Mouse (Mus musculus): ENCODE results near the gene Sh3d19. TPM values are rescaled to one million over a fixed set of nuclear protein-coding genes. Genes with fewer than 3 reads are reported as not detected.

The Sh3d19 gene
- polyA plus RNA-seq, 1 experiment from 2014 or later, result 26.7 TPM

- 54% methylated on average over 4 of the region's 4 CpGs for WGBS
- no peak overlapping the region for H3K9ac ChIP-seq (ENCODE audit: low read length)
Measured at GRCm38 (mm10) chr3:86030566-86030965, 59.7 kb downstream of the Sh3d19 start.

GRCm38 (mm10) chr3:86033455-86034090 is 62.7 kb downstream of the Sh3d19 start:
- H3K4me1 ChIP-seq (replicated peaks; ENCODE audit: control insufficient read depth, insufficient read depth, low read length), result no peaks in the 10 kb centered on the region
- peaks cover 4% of the 10 kb centered on the region; the same call in 1 of the 2 replicates for H3K36me3 ChIP-seq (ENCODE audit: control insufficient read depth, insufficient read depth, low read length)
- no peak overlapping the region for H3K9ac ChIP-seq (ENCODE audit: low read length)
- H3K27ac ChIP-seq (ENCODE audit: low read length), result no peak overlapping the region
- no peak overlapping the region for H3K4me2 ChIP-seq (ENCODE audit: low read depth, low read length)
- no peak overlapping the region for H3K4me3 ChIP-seq (ENCODE audit: low read length)
- H3K27me3 ChIP-seq (ENCODE audit: control insufficient read depth, insufficient read depth, low read depth, low read length), result no peaks in the 10 kb centered on the region
- H3K9me3 ChIP-seq (ENCODE audit: control insufficient read depth, low read length), result no peaks in the 10 kb centered on the region
- WGBS, result 67% methylated on average over 9 of the region's 9 CpGs
- no peak for ATAC-seq (ENCODE audit: low read depth)

More at GRCm38 (mm10) chr3:86030566-86030965, 59.7 kb downstream of the Sh3d19 start:
- Histone ChIP-seq H3K27me3 (ENCODE audit: control insufficient read depth, insufficient read depth, low read depth, low read length) (no peaks in the 10 kb centered on the region), H3K4me2 (ENCODE audit: low read depth, low read length) (no peak overlapping the region), H3K9me3 (ENCODE audit: control insufficient read depth, low read length) (no peaks in the 10 kb centered on the region), H3K4me3 (ENCODE audit: low read length) (no peak overlapping the region), H3K4me1 (replicated peaks; ENCODE audit: control insufficient read depth, insufficient read depth, low read length) (no peaks in the 10 kb centered on the region), H3K27ac (ENCODE audit: low read length) (no peak overlapping the region), H3K36me3 (ENCODE audit: control insufficient read depth, insufficient read depth, low read length) (peaks cover 4% of the 10 kb centered on the region; the same call in 1 of the 2 replicates)
- peak; percentile 61; the same call in 1 of the 2 replicates for ATAC-seq (ENCODE audit: low read depth)

GRCm38 (mm10) chr3:86037926-86038484 is 67.1 kb downstream of the Sh3d19 start:
- H3K27me3 ChIP-seq (ENCODE audit: control insufficient read depth, insufficient read depth, low read depth, low read length), result no peaks in the 10 kb centered on the region
- no peak overlapping the region for H3K9ac ChIP-seq (ENCODE audit: low read length)
- WGBS, result 43% methylated on average over 9 of the region's 9 CpGs
- H3K9me3 ChIP-seq (ENCODE audit: control insufficient read depth, low read length), result 0 out of 2 replicates have a peak, but pooled peaks cover 2% of the 10 kb centered on the region
- no peak overlapping the region for H3K4me2 ChIP-seq (ENCODE audit: low read depth, low read length)
- H3K36me3 ChIP-seq (ENCODE audit: control insufficient read depth, insufficient read depth, low read length), result peaks cover 5% of the 10 kb centered on the region
- H3K4me1 ChIP-seq (replicated peaks; ENCODE audit: control insufficient read depth, insufficient read depth, low read length), result peaks cover 10% of the 10 kb centered on the region
- H3K4me3 ChIP-seq (ENCODE audit: low read length), result no peak overlapping the region
- H3K27ac ChIP-seq (ENCODE audit: low read length), result peak overlapping the region; percentile 76
- peak; percentile 47 for ATAC-seq (ENCODE audit: low read depth)

GRCm38 (mm10) chr3:86038648-86039047 is 67.7 kb downstream of the Sh3d19 start:
- Histone ChIP-seq H3K9me3 (ENCODE audit: control insufficient read depth, low read length) (0 out of 2 replicates have a peak, but pooled peaks cover 4% of the 10 kb centered on the region), H3K36me3 (ENCODE audit: control insufficient read depth, insufficient read depth, low read length) (peaks cover 8% of the 10 kb centered on the region), H3K4me3 (ENCODE audit: low read length) (peak overlapping the region; percentile 24), H3K4me1 (replicated peaks; ENCODE audit: control insufficient read depth, insufficient read depth, low read length) (peaks cover 10% of the 10 kb centered on the region), H3K9ac (ENCODE audit: low read length) (peak overlapping the region; percentile 43; the same call in 1 of the 2 replicates), H3K27ac (ENCODE audit: low read length) (peak overlapping the region; percentile 90), H3K4me2 (ENCODE audit: low read depth, low read length) (peak overlapping the region; percentile 32), H3K27me3 (ENCODE audit: control insufficient read depth, insufficient read depth, low read depth, low read length) (no peaks in the 10 kb centered on the region)
- WGBS, result 36% methylated on average over 3 of the region's 3 CpGs
- peak; percentile 86 for ATAC-seq (ENCODE audit: low read depth)

GRCm38 (mm10) chr3:86040286-86041201 is 69.6 kb downstream of the Sh3d19 start:
- Histone ChIP-seq H3K27me3 (ENCODE audit: control insufficient read depth, insufficient read depth, low read depth, low read length) (no peaks in the 10 kb centered on the region), H3K9me3 (ENCODE audit: control insufficient read depth, low read length) (0 out of 2 replicates have a peak, but pooled peaks cover 4% of the 10 kb centered on the region), H3K9ac (ENCODE audit: low read length) (0 out of 2 replicates have a peak overlapping the region, but pooled peaks have one; percentile 0), H3K36me3 (ENCODE audit: control insufficient read depth, insufficient read depth, low read length) (peaks cover 8% of the 10 kb centered on the region), H3K4me1 (replicated peaks; ENCODE audit: control insufficient read depth, insufficient read depth, low read length) (peaks cover 14% of the 10 kb centered on the region), H3K4me3 (ENCODE audit: low read length) (peak overlapping the region; percentile 33), H3K4me2 (ENCODE audit: low read depth, low read length) (peak overlapping the region; percentile 25), H3K27ac (ENCODE audit: low read length) (peak overlapping the region; percentile 81)
- 42% methylated on average over 14 of the region's 14 CpGs for WGBS
- peak; percentile 82 for ATAC-seq (ENCODE audit: low read depth)

- 93% methylated on average over 9 of the region's 9 CpGs for WGBS
- no peak for ATAC-seq (ENCODE audit: low read depth)
Measured at GRCm38 (mm10) chr3:86047686-86048408, 76.9 kb downstream of the Sh3d19 start.

GRCm38 (mm10) chr3:86049041-86049440 is 78.1 kb downstream of the Sh3d19 start:
- Histone ChIP-seq H3K9me3 (ENCODE audit: control insufficient read depth, low read length) (no peaks in the 10 kb centered on the region), H3K4me1 (replicated peaks; ENCODE audit: control insufficient read depth, insufficient read depth, low read length) (peaks cover 4% of the 10 kb centered on the region), H3K27me3 (ENCODE audit: control insufficient read depth, insufficient read depth, low read depth, low read length) (no peaks in the 10 kb centered on the region), H3K9ac (ENCODE audit: low read length) (no peak overlapping the region), H3K4me3 (ENCODE audit: low read length) (no peak overlapping the region), H3K27ac (ENCODE audit: low read length) (no peak overlapping the region), H3K36me3 (ENCODE audit: control insufficient read depth, insufficient read depth, low read length) (peaks cover 18% of the 10 kb centered on the region), H3K4me2 (ENCODE audit: low read depth, low read length) (no peak overlapping the region)
- WGBS, result 83% methylated on average over 2 of the region's 2 CpGs
- no peak for ATAC-seq (ENCODE audit: low read depth)

More at GRCm38 (mm10) chr3:86047686-86048408, 76.9 kb downstream of the Sh3d19 start:
- Histone ChIP-seq H3K36me3 (ENCODE audit: control insufficient read depth, insufficient read depth, low read length) (peaks cover 23% of the 10 kb centered on the region), H3K4me2 (ENCODE audit: low read depth, low read length) (no peak overlapping the region), H3K9me3 (ENCODE audit: control insufficient read depth, low read length) (0 out of 2 replicates have a peak, but pooled peaks cover 4% of the 10 kb centered on the region), H3K4me3 (ENCODE audit: low read length) (no peak overlapping the region), H3K27me3 (ENCODE audit: control insufficient read depth, insufficient read depth, low read depth, low read length) (no peaks in the 10 kb centered on the region), H3K9ac (ENCODE audit: low read length) (no peak overlapping the region), H3K4me1 (replicated peaks; ENCODE audit: control insufficient read depth, insufficient read depth, low read length) (peaks cover 4% of the 10 kb centered on the region), H3K27ac (ENCODE audit: low read length) (no peak overlapping the region)

GRCm38 (mm10) chr3:86056678-86057077 is 85.8 kb downstream of the Sh3d19 start:
- Histone ChIP-seq H3K4me2 (ENCODE audit: low read depth, low read length) (0 out of 2 replicates have a peak overlapping the region, but pooled peaks have one; percentile 0), H3K9ac (ENCODE audit: low read length) (no peak overlapping the region), H3K27ac (ENCODE audit: low read length) (peak overlapping the region; percentile 72), H3K36me3 (ENCODE audit: control insufficient read depth, insufficient read depth, low read length) (no peaks in the 10 kb centered on the region; the same call in 1 of the 2 replicates), H3K4me1 (replicated peaks; ENCODE audit: control insufficient read depth, insufficient read depth, low read length) (peaks cover 14% of the 10 kb centered on the region), H3K27me3 (ENCODE audit: control insufficient read depth, insufficient read depth, low read depth, low read length) (no peaks in the 10 kb centered on the region), H3K9me3 (ENCODE audit: control insufficient read depth, low read length) (no peaks in the 10 kb centered on the region), H3K4me3 (ENCODE audit: low read length) (no peak overlapping the region)
- ATAC-seq (ENCODE audit: low read depth), result peak; percentile 68
- WGBS, result 44% methylated on average over 4 of the region's 4 CpGs
